Mouse (Mus musculus) myocyte (in vitro differentiated cells): Measurements from ENCODE around the gene Tnk1. TPM values are rescaled to one million over a fixed set of nuclear protein-coding genes. Genes with fewer than 3 reads are reported as not detected.
A peak's percentile ranks its signal among the peaks of the same experiment; 100 is the strongest.

ENCODE experiments used
- H3K27me3 ChIP-seq: one replicate; pipeline ENCODE4 v1.6.1; 2011; ENCODE audit not compliant: control insufficient read depth, insufficient read depth, insufficient read length
- H3K36me3 ChIP-seq: one replicate; pipeline ENCODE4 v1.6.1; 2011; ENCODE audit not compliant: control insufficient read depth, insufficient read depth
- H3K4me2 ChIP-seq: one replicate; pipeline ENCODE4 v1.6.1; 2011; ENCODE audit warnings: low read depth, control low read depth
- H3K4me3 ChIP-seq: one replicate; pipeline ENCODE4 v1.5.1; 2011; ENCODE audit warnings: mild to moderate bottlenecking, control low read depth, moderate library complexity
- H3K79me2 ChIP-seq: one replicate; pipeline ENCODE4 v1.6.1; 2011; ENCODE audit not compliant: control insufficient read depth, insufficient read depth
- H3ac ChIP-seq: one replicate; pipeline ENCODE4 v1.6.1; 2011; ENCODE audit not compliant: control insufficient read depth, insufficient read length
- CEBPB ChIP-seq: IDR thresholded peaks from 2 replicates; pipeline ENCODE4 v1.6.1; 2011; ENCODE audit warnings: mild to moderate bottlenecking, moderate library complexity; ENCODE audit not compliant: poor library complexity, insufficient read depth, severe bottlenecking
- E2F4 ChIP-seq: IDR thresholded peaks from one replicate; pipeline ENCODE4 v1.6.1; 2011; ENCODE audit warnings: mild to moderate bottlenecking, control low read depth, moderate library complexity; ENCODE audit not compliant: insufficient read depth
- MAX ChIP-seq: IDR thresholded peaks from one replicate; pipeline ENCODE4 v1.6.1; 2011; ENCODE audit warnings: low read depth, mild to moderate bottlenecking, control low read depth
- MYOD1 ChIP-seq, 3 experiments: IDR thresholded peaks; one replicate each; pipeline ENCODE4 v1.6.1; 2011; ENCODE audit warnings: control low read depth in 2 of 3, low read depth in 2 of 3, mild to moderate bottlenecking in 2 of 3, moderate library complexity in 1 of 3; ENCODE audit not compliant: insufficient read length in 2 of 3, control insufficient read depth in 1 of 3
- MYOG ChIP-seq, 3 experiments: IDR thresholded peaks; one replicate each; pipeline ENCODE4 v1.6.1; 2011; ENCODE audit warnings: control low read depth in 2 of 3, low read depth in 2 of 3, mild to moderate bottlenecking in 2 of 3; ENCODE audit not compliant: insufficient read length in 2 of 3, control insufficient read depth in 1 of 3, insufficient read depth in 1 of 3
- POLR2A ChIP-seq: IDR thresholded peaks from one replicate; pipeline ENCODE4 v1.6.1; 2011; ENCODE audit warnings: low read depth, mild to moderate bottlenecking, control low read depth, moderate library complexity; ENCODE audit not compliant: insufficient read length
- POLR2AphosphoS2 ChIP-seq: IDR thresholded peaks from one replicate; pipeline ENCODE4 v1.6.1; 2011; ENCODE audit warnings: low read depth, control low read depth; ENCODE audit not compliant: insufficient read length
- REST ChIP-seq: IDR thresholded peaks from one replicate; pipeline ENCODE4 v1.6.1; 2011; ENCODE audit warnings: mild to moderate bottlenecking, control low read depth, moderate library complexity; ENCODE audit not compliant: insufficient read depth, insufficient read length
- SRF ChIP-seq: IDR thresholded peaks from one replicate; pipeline ENCODE4 v1.6.1; 2011; ENCODE audit warnings: low read depth; ENCODE audit not compliant: control insufficient read depth, insufficient read length
- TCF12 ChIP-seq: IDR thresholded peaks from one replicate; pipeline ENCODE4 v1.6.1; 2011; ENCODE audit warnings: mild to moderate bottlenecking, control low read depth; ENCODE audit not compliant: poor library complexity, insufficient read depth, severe bottlenecking
- TCF3 ChIP-seq: IDR thresholded peaks from one replicate; pipeline ENCODE4 v1.6.1; 2011; ENCODE audit warnings: low read depth, control low read depth; ENCODE audit not compliant: insufficient read length
- USF1 ChIP-seq: IDR thresholded peaks from one replicate; pipeline ENCODE4 v1.6.1; 2011; ENCODE audit warnings: low read depth, mild to moderate bottlenecking, control low read depth, moderate library complexity
- polyA plus RNA-seq: library from polyadenylated mRNA; unstranded; fragments of >200 nt; fragmentation: generic; extraction: Trizol; gene quantifications from one replicate; pipeline ENCODE4 v1.2.1, GENCODE M21; 2012; ENCODE audit warnings: missing spikeins

The Tnk1 gene
- polyA plus RNA-seq, result not detected

- Histone ChIP-seq H3K27me3 (peaks cover 10% of the 10 kb centered on the region), H3K79me2 (no peaks in the 10 kb centered on the region), H3ac (no peak within 1 kb of the TSS), H3K4me3 (no peak within 1 kb of the TSS), H3K4me2 (no peak within 1 kb of the TSS), H3K36me3 (no peaks in the 10 kb centered on the region)
- TF ChIP-seq TCF12, result no peak
- TF ChIP-seq POLR2AphosphoS2, result no peak
- TF ChIP-seq REST, result no peak
- TF ChIP-seq MAX, result no peak
- no peak for TF ChIP-seq MYOD1 (IDR thresholded peaks at IDR 0.05; ENCODE audit: control insufficient read depth in 1 of 3, insufficient read length in 2 of 3, low read depth in 2 of 3)
- no peak for TF ChIP-seq CEBPB
- TF ChIP-seq USF1, result no peak
- no peak for TF ChIP-seq E2F4
Measured at GRCm38 (mm10) chr11:69858113-69858998, at the start of gene Tnk1. Gene Tnk1 (minus strand): TSS chr11:69858730.

GRCm38 (mm10) chr11:69904311-69904710, 45.8 kb upstream of the Tnk1 start:
- no peaks in the 10 kb centered on the region for H3K79me2 ChIP-seq
- no peak overlapping the region for H3K4me3 ChIP-seq
- no peak for TF ChIP-seq REST
- TF ChIP-seq POLR2A, result no peak
- no peak for TF ChIP-seq MYOG (IDR thresholded peaks at IDR 0.05; ENCODE audit: control insufficient read depth in 1 of 3, insufficient read depth in 1 of 3, insufficient read length in 2 of 3, low read depth in 2 of 3)
- no peak for TF ChIP-seq MYOD1 (IDR thresholded peaks at IDR 0.05; ENCODE audit: control insufficient read depth in 1 of 3, insufficient read length in 2 of 3, low read depth in 2 of 3)
- no peak for TF ChIP-seq USF1
- TF ChIP-seq TCF3, result no peak
- TF ChIP-seq POLR2AphosphoS2, result no peak
- TF ChIP-seq CEBPB, result no peak
- TF ChIP-seq SRF, result no peak
- no peak for TF ChIP-seq TCF12
- peaks cover 36% of the 10 kb centered on the region for H3K36me3 ChIP-seq
- no peaks in the 10 kb centered on the region for H3K27me3 ChIP-seq
- H3ac ChIP-seq, result no peak overlapping the region
- no peak overlapping the region for H3K4me2 ChIP-seq

DNA sequence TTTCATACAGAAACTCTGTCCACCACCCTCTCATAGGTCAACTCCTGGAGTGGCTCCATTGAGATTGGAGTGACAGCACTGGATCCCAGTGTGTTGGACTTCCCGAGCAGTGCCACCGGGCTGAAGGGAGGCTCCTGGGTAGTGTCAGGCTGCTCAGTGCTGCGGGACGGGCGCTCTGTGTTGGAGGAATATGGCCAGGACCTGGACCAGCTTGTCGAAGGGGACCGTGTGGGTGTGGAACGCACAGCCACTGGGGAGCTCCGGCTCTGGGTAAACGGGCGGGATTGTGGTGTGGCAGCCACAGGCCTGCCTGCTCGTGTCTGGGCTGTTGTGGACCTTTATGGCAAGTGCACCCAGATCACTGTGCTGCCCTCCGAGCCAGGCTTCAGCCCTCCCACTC, 44.4 kb upstream of the Tnk1 start:
- Histone ChIP-seq H3K36me3 (peaks cover 30% of the 10 kb centered on the region), H3K4me3 (peak overlapping the region; percentile 85), H3K79me2 (no peaks in the 10 kb centered on the region), H3K27me3 (no peaks in the 10 kb centered on the region), H3ac (no peak overlapping the region), H3K4me2 (peak overlapping the region; percentile 83)
- TF ChIP-seq TCF3, result no peak
- no peak for TF ChIP-seq MYOD1 (IDR thresholded peaks at IDR 0.05; ENCODE audit: control insufficient read depth in 1 of 3, insufficient read length in 2 of 3, low read depth in 2 of 3)
- no peak for TF ChIP-seq POLR2AphosphoS2
- no peak for TF ChIP-seq SRF
- TF ChIP-seq CEBPB, result no peak
- no peak for TF ChIP-seq E2F4
- no peak for TF ChIP-seq TCF12
- TF ChIP-seq POLR2A, result no peak
- no peak for TF ChIP-seq MYOG (IDR thresholded peaks at IDR 0.05; ENCODE audit: control insufficient read depth in 1 of 3, insufficient read depth in 1 of 3, insufficient read length in 2 of 3, low read depth in 2 of 3)

- Histone ChIP-seq H3ac (peak overlapping the region; percentile 51), H3K4me2 (peak overlapping the region; percentile 83), H3K79me2 (no peaks in the 10 kb centered on the region), H3K27me3 (no peaks in the 10 kb centered on the region), H3K36me3 (peaks cover 20% of the 10 kb centered on the region), H3K4me3 (peak overlapping the region; percentile 85)
- TF ChIP-seq TCF12 (no peak), CEBPB (no peak), MYOG (IDR thresholded peaks at IDR 0.05; ENCODE audit: control insufficient read depth in 1 of 3, insufficient read depth in 1 of 3, insufficient read length in 2 of 3, low read depth in 2 of 3) (peak in 1 of 3 experiments; percentile 14)
Measured at GRCm38 (mm10) chr11:69901993-69902392, 43.5 kb upstream of the Tnk1 start.

DNA sequence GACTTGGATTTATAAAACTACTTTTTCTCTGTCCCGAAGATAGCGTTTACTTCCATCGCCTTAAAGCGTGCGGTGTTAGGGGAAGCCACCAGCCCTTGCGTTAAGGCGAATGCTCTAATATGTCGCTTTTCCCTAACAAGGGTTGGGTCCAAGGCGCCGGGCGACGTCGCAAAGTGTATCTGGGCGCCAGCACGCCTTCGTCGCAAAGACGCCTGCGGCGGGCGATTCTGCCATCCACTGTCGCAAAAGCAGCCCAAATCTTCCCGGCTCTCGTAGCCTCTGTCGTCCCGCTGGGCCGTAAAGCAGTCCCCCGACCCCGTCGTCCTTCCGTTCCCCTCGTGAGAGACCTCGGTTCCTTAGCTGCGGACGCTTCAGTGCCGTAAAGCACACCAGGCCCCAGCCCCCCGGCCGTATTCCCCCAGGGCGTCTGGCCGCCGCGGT, 42.9 kb upstream of the Tnk1 start:
- Histone ChIP-seq H3ac (peak overlapping the region; percentile 51), H3K4me3 (peak overlapping the region; percentile 85), H3K79me2 (no peaks in the 10 kb centered on the region), H3K27me3 (no peaks in the 10 kb centered on the region), H3K4me2 (peak overlapping the region; percentile 89), H3K36me3 (peaks cover 17% of the 10 kb centered on the region)
- TF ChIP-seq TCF12, result no peak
- TF ChIP-seq MYOG (IDR thresholded peaks at IDR 0.05; ENCODE audit: control insufficient read depth in 1 of 3, insufficient read depth in 1 of 3, insufficient read length in 2 of 3, low read depth in 2 of 3), result peak in 1 of 3 experiments; percentile 26
- no peak for TF ChIP-seq REST
- peak; percentile 16 for TF ChIP-seq E2F4
- TF ChIP-seq TCF3, result no peak
- no peak for TF ChIP-seq MYOD1 (IDR thresholded peaks at IDR 0.05; ENCODE audit: control insufficient read depth in 1 of 3, insufficient read length in 2 of 3, low read depth in 2 of 3)
- TF ChIP-seq POLR2AphosphoS2, result peak; percentile 94
- TF ChIP-seq CEBPB, result no peak
- TF ChIP-seq MAX, result no peak
- TF ChIP-seq POLR2A, result peak; percentile 59
